Mouse (Mus musculus): ENCODE results near the gene Socs4.

DNA sequence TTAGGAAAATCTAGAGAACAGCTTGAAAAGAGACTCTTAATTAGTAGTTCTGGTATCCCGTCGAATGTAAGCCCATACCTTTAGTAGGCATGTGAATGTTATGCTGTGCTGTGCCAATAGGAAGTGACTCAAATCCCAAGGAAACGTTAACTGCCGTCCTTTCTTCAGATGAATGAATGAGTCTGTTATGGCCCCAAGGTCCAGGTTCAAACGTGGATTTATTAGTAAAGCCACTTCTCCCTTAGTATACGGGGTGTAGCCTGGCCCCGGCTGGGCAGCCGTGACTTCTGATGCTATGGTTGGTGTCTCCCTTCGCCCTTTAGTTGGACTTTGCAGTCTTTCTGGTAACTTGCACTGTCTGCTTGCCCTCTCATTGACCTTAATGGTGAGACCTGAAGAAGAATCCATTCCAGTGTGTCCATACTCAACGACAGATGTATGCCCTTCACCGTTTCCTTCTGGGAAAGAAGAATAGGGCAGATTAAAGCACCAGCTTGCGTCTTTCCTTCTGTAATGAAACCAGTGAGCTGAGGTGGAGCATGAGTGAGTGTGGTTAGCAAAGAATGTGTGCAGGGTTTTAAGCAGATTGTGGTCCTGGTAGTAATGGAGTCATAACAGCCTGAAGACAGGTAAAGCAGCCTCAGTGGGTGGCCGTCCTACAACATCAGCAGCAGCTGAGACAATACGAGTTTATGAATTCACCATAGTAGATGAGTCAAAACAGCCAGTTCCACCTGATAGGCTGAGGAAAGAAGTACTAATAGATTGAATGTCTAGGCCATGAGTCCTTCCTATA, 26.4 kb downstream of the Socs4 start:
- TF ChIP-seq ZNF384 (IDR thresholded peaks at IDR 0.05; ENCODE audit: low read depth, low read length) (no peak), ZC3H11A (IDR thresholded peaks at IDR 0.05; ENCODE audit: borderline replicate concordance, low read depth, low read length) (no peak), CHD2 (IDR thresholded peaks at IDR 0.05; ENCODE audit: low read depth, low read length) (no peak), MAFK (IDR thresholded peaks at IDR 0.05; ENCODE audit: insufficient read depth, low read depth, low read length) (no peak)

Measured in ES-E14 (cell line).